Mouse (Mus musculus): ENCODE measurements at regions not wholly inside any gene's neighbourhood (a gene's known extent, or its start where the extent isn't known, plus 50 kb on each side); places are given as distances from the start of the nearest gene placed in this dataset.
A peak's percentile ranks its signal among the peaks of the same experiment; 100 is the strongest.

DNA sequence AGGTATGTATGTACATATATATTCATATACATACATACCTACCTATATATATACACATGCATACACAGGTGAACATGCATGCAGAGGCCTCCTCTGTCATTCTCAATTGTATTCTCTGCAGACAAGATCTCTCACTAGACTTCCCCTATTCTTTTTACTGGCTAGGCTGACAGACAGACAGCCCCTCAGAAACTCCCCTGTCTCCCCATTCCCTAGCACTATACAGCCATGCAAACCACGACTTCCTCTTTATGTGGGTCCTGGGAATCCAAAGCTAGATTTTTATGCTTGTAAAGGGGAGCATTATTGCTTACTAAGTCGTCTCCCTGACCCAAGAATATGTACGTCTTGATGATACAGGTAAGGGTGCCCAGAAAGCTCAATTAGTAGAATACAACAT lies 86.9 kb downstream of the Fam124b start:
- no peak for DNase-seq (ENCODE audit: low spot score)

DNA sequence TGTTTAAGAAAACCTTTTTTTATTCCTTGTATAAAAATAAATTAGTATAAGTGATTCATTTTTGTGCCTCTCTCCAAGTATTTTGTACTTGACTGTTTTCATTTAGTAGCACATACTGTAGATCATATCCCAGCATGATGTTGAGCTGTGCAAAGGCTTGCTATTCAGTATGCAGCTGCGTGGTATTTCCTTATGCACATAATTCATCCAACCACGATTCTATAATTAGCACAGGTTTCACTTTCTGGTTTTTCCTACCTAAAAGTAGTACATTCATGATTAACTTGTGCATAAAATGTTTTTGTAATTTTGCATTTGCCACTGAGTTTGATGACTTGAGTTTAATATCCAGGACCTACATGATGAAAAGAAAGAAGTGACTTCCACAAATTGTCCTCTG lies 94.3 kb downstream of the Fam124b start:
- no peak for DNase-seq (ENCODE audit: low spot score)

DNA sequence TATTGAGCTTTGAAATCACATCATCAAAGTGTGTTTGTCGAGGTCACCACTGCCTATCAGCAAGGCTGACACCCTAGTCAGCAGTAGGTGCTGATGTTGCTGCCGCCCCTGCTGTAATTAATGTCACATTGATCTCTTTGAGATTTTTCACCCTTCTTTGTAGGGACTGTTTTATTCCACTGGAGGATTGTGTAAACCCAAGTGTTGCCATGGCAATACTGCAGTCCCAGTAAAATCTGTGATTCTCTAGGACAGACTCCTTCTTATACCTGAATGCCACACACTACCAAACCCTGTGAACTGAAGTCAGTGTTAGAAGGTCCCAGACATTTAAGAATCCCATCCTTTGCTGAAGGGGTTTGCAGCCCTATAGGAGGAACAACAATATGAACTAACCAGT lies 102.4 kb downstream of the Fam124b start:
- DNase-seq (ENCODE audit: low spot score): no peak

DNA sequence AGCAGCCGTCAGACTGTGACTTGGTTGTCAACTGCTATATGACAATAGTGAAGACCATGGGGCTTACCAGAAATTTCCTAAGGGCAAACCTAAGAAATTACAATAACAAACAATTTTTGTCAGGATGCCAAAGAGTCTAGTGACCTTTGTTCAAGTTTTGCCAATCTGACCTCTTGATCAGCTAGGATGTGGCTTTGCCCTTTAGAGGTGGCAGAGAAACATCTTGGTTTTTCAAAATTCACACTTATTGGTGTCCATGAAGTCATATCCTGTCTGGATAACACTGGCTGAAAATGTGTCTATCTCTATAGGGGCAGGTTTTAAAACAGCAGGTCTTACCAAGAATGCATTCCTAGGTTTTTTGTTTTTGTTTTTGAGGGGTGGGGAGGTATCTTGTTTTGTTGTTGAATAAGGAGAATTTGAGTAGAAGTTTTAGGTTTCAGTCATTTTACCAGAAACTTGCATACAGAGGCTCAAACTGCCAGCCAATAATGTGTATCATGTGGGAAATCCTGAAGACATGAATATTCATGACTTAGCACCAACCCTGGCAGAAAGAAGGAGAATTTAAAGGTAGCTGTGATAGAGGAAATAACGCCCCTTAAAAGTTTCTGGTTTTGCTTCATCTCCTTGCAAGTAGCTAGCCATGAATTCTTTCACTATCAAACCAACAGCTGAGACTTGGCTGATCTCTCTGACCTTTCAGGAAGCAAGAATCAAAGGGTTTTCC lies 110.4 kb downstream of the Fam124b start:
- DNase-seq (ENCODE audit: low spot score): no peak

DNA sequence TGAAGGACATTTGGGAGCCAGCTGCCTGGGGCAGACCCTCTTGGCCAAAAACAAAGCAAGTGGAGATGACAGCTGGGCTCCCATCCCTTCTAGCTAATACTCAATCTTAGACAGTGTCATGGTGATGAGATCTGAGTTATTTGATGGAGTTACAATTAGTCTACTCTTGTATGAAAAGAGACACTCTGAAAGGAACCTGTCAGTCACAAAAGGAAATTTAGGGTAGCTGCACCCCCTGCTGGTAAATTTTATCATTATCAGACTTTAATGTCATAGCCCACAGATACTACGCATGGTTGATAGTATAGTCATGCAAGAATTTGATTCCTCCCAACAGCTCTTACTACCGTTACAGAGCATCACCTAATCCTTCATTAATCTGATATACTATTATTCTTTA lies 112.0 kb downstream of the Fam124b start:
- peak; percentile 20 for DNase-seq (ENCODE audit: low spot score)

DNA sequence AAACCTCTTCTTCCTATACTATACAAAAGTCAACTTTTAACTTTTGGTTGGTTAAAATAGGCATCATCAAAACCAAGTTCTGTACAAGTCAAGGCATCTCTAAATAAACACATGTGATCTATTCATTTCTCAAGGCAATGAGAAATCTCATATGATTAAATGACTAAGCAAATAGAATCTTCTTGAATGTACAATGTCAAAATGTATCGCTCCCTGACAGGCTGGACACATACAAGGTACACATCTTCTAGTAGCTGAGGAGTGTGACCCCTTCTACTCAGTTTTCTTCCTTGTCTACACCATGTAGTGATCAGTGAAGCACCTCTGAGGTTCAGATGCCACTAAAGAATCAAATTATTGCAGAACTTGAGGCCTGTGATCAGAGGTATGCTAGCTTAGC lies 120.0 kb downstream of the Fam124b start:
- no peak for DNase-seq (ENCODE audit: low spot score)

DNA sequence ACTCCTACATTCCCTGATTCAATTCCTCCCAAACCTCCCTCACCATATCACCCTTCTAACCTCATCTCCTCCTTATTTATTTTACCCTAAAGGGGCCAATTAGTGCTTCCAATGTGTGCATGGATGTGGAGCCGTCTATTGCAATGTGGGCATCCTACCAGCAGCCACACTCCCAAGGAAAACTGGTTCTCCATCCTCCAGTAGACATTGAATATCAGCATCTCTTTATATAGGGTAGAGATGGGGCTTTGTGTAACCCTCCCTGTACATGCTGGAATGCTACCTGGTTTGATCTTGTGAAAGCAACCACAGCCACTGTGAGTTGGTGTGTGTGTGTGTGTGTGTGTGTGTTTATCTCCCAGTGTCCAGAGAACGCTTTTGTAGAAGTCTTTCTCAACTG lies 126.5 kb downstream of the Fam124b start:
- DNase-seq (ENCODE audit: low spot score): no peak

DNA sequence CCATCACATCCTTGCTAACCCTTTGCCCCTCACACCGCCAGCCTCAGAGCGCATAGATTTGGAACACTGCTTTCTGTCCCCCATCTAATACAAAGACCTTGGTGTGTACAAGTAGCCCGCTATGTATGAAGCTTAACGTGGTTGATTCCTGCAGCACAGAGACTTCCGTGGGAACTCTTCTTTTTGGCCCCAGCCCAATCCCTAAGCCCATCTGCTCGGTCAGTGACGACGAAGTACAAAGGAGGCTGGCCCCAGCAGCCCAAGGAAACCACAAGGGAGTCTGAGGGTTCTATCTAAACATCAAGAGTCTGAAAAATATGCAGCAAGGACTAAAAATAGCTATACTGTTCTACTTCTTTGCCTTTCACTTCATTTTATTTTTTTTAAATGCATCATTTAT lies 126.9 kb downstream of the Fam124b start:
- DNase-seq (ENCODE audit: low spot score): no peak

DNA sequence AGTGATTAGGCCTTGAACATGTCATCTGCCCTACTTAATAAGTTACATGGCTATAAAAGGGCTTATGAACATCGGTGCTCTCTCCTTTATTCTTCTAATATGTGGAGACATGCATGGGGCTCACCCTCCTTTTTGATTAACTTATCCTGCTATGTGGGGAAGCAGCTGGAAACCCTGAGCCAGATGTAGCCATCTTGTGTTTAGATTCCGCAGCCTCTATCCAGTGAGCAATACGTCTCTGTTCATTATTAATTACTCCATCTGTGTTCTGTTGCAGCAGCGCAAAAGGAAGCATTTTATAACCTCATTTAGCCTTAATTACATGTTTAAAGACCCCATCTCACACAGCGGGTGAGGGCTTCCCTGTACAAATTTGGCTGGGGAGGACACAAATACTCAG lies 129.6 kb downstream of the Fam124b start:
- DNase-seq (ENCODE audit: low spot score): no peak

DNA sequence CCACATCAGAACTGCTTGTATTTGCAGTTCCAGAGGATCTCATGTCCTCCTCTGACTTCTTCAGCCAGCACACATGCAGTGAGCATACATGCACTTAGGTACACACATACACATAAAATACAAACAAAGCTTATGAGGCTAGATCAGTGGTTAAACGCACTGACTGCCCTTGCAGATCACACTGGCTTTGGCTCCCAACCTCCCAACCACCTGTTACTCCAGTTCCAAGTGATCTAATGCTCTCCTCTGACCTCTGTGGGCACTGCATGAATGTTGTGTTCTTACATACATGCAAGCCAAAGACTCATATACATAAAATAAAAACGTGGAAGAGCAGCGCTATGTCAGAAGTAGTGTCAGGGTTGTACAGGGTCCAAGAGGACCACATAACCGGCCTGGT lies 141.9 kb downstream of the Fam124b start:
- DNase-seq (ENCODE audit: low spot score): no peak

DNA sequence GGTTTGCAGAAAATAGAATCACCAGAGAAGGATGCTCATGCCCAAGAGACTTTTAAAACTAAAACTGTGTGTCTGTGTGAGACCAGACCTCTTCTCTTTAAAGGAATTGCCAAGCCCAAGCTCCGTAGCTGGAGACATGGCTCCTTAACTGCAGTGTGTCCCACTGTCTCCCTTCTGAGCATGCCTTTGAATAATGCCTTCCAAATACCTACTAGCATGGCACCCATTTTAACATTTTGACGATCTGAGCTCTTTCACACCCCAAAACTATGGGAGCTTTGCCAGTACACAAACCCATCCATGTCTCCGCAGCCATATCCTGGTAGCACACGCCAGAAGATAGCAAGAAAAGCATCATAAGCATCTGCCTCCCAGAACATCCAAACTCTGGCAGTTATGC lies 143.9 kb downstream of the Fam124b start:
- no peak for DNase-seq (ENCODE audit: low spot score)

DNA sequence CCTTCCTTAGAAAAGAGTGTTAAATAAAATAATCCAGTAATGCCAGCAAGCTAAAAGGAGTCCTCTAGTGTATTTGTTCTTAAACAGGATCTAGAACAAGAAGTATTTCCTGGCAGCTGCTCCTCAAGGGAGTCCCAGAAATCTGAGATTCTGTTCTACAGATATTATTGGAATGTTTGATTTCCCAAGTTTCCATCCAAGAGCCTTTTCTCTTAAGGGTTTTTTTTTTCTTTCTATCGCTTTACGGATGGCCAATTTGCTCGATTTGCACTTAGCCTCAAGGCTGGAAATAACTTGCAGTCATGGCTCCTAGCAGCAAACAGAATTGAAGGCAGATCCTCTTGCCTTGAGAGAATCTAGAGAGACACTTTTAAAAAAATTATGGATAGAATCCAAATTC lies 144.3 kb downstream of the Fam124b start:
- DNase-seq (ENCODE audit: low spot score): no peak

DNA sequence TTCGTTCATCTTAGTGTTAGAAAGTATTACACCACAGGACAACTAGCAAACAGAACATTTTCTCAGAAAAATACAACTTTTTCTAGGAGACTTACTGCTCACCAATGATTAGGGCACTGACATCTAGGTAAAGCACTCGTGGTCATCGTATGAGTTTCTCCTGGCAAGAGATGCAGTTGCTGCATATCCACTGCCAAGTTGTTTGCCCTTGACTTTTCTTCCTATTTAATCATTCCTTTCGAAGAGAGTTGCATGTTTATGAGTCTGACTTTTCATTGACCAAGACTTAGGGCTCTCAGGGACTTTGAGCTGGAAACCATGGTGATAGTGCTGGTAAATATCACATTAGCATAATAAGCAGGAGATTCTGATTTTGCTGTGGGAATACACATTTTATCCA lies 149.1 kb downstream of the Fam124b start:
- DNase-seq (ENCODE audit: low spot score): no peak

DNA sequence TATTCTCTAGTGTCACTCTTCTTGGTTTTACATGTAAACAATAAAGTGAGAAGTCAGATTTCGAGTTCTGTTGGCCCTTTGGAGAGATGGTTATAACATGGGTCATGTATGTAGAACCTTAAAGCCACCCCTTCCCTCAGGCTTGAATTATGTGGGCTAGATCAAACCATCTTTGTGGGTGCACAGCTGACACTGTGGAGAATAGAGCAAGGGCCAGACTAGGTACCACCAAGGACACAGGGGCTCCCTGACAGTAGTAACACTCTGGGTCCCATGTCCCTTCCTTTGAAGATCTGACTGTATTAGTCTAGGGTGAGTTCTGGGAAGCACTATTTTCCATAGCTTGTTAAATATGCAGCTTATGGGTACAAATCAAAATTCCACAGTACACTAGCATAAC lies 156.2 kb downstream of the Fam124b start:
- no peak for DNase-seq (ENCODE audit: low spot score)

DNA sequence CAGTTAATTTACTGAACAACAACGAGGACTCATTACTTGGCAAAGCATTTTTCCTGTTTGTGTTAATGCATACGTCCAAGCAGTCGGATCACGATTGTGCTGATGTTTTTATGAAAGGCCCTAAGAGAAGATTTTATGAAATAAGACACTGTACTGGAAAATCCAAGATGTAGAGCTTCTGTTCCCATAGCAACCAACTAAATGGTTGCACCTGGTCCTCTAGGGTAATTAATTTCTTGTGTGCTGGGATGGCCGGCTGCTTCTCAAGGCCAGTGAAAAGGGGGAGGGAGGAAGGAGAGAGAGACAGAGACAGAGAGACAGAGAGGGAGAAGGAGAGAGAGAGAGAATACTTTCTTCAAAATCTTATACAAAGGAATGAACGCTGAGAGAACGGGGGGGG lies 156.6 kb downstream of the Fam124b start:
- DNase-seq (ENCODE audit: low spot score): no peak

DNA sequence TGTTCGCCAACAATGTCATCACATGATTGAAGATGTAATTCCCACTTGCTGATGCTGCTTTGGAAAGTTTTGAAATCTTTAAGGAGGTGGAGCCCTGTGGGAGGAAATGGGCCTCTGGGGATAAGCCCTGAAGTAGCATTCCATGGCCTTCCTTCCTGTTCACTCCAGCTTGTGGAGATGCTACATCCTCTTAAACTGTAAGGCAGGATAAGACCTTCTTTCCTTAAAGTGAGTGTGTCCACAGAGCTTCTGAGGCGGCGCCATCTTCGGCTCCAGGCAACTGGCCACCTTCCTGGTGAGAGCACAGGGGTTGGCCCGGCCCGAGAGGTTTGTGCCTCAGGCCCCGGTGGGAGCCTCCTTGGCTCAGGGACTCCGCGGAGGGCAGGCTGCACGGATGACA lies 173.1 kb downstream of the Fam124b start:
- no peak for DNase-seq (ENCODE audit: low spot score)

DNA sequence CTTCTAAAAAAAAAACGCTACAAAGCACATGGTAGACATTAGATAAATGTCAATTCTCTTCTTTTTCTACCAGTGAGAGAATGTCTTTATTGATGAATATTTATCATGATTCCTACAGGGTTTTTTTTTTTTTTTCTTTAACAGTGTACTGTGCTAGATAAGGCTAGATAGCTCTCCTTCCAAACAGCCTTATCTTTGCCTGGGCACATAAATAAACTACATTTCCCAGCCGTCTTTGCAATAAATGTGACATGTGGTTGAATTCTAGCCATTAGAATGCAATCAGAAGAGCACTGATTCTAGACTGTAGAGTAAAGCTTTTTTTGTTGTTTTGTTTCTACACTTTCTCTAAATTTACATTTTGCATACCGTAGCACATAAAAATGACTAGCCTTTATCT lies 177.9 kb downstream of the Fam124b start:
- no peak for DNase-seq (ENCODE audit: low spot score)

DNA sequence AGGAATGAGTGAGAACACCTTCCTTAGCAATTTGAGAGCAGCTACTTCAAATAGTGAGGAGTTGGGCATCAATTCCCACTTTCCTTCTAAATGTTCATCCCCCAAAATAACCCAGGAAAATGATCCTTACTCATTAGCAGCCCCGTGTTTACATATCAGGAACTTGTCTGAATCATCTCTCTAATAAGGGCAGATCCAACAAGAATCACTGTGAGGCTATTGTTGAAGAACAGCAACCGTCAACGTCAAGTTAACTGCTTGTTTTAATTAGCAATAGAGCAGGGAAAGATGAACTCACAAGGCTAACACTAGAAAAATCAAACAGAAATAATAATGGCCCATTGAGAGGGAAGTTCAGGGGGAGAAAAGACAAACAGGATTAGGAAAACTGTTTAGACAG lies 178.4 kb downstream of the Fam124b start:
- DNase-seq (ENCODE audit: low spot score): no peak

DNA sequence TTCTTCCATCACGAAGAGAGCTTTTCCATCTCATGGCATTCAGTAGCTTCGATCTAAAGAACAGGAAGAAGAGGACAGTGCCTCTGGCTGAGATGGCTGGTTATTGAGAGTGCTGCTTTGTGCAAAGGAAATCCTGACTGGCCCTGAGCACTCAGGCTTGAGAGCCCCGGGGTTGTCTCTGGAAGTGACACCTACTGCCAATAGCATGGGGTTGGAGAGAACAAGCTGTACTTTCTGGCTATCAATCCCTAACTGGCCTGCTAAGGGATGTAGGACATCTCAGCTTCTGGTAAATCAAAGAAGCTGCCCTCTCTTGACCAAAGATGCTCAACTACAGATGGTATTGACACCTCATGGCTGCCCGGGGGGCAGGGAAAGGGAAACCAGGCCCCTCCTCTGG lies 178.2 kb upstream of the Serpine2 start:
- no peak for DNase-seq (ENCODE audit: low spot score)

DNA sequence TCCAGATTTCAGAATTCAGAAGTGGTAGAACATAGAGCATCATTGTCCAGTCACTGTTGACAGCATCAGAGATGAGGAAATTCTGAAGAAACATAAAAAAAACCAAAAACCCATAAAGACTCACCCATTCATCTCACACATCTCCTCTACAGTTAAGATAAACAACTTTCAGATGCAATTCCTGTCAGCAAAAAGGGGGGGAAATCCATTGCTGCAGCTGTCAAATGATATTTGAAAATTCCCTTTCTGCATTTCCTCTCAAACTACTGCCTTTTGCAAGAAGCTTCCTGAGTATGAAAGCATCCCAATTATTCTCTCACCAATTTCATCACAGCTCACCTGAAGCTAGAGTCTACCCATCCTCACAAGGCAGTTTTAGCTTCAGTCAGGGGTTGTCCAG lies 177.1 kb upstream of the Serpine2 start:
- no peak for DNase-seq (ENCODE audit: low spot score)

DNA sequence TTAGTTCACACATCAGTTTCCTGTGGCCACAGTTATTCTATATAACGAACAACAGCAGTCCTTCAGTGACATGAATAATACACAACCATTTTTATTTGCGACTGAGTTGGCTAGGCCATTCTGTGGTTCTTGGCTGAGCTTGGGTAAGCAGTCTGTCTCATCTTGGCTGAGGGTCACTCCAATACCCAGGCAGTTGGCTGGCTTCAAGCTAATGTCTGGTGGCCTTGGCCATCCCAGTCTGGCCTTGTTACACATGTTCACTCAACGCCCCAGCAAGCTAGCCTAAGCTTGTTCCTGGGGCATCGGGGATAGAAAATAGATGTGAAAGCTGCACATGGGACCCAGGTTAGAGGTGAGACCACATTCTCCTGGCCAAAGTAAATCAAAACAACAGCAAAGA lies 175.5 kb upstream of the Serpine2 start:
- no peak for DNase-seq (ENCODE audit: low spot score)

DNA sequence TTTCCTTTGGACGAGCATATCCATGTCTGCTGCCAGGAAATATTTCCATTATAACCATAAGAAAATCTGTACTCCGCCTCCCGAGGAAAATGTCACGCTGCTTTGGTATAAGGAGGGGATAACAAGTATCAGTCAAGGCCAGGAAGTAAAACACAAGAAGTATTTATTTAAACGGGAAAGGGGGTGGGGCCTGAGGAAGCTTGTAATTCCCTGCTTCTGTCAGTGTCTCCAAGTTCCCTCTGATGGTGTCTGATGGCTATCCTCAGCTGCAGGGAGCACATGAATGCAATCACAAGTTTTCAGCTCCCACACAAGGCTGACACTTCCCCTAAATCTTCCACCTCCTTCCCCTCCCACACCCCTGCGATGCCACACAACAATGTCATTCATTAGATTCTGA lies 172.5 kb upstream of the Serpine2 start:
- DNase-seq (ENCODE audit: low spot score): no peak

DNA sequence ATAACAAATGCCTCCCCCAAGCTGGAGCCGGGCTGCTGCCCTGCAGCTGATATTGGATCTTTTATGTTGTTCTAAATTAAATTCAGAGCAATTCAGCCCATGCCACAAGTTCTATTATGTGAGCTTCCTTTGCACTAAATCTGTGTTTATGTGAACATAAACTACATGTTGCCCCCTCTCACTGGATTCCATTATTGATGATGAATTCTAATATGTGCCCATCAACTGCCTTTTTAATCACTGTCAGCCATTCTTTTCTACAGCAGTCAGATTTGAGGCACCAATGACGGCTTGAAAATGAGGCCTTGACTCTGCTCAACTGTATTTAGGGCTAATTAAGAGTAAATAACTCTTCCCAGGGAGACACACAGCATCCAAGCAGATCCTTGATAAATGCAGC lies 172.1 kb upstream of the Serpine2 start:
- DNase-seq (ENCODE audit: low spot score): no peak

DNA sequence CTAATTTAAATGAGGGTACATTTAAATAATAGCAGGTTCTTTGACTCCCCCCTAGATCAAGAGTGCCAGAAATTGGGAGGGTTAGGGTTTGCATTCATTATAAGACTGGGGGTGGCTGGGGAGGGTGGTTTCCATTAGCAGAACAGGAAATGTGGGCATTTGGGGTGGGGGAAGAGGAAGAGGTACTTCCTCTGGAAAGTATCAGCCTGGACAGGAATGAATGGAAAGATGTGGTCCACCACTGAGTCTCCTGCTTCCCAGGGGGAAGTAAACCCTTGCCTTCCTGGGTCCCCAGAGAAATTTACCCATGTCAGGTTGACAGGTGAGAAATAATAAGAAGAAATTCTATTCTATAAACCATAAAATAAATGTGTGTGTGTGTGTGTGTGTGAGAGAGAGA lies 171.5 kb upstream of the Serpine2 start:
- no peak for DNase-seq (ENCODE audit: low spot score)

Data from thymus, postnatal 0 days (tissue).